Mouse (Mus musculus) urinary bladder, adult 18-20 months (tissue): ENCODE measurements around the gene Nim1k.
"Not testable (repeated sequence)": the region's sequence is repeated elsewhere in the genome, so short reads cannot be mapped to it uniquely, and the experiment has no call there.

Experiments used
- DNase-seq, 2 experiments: peaks; one replicate each; pipeline ENCODE4 v3.0.0; 2022; ENCODE audit warnings: low spot score in 2 of 2, mixed read lengths in 2 of 2

The Nim1k gene

GRCm38 (mm10) chr13:119727608-119728387 is 27.9 kb downstream of the Nim1k start:
- no peak for DNase-seq

DNA sequence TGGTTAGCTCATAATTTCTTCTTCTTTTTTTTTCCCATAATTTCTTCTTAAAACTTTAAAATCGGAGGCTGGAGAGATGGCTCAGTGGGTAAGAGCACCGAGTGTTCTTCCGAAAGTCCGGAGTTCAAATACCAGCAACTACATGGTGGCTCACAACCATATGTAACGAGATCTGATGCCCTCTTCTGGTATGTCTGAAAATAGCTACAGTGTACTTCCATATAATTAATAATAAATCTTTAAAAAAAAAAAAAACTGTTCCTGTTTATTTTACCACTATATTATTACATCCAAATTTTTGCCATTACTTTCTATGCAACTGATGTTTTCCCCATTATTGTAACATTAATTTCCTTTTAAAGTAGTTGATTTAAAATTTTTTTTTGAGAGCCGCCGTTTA is 31.1 kb downstream of the Nim1k start:
- no peak for DNase-seq

GRCm38 (mm10) chr13:119723368-119723767 is 32.3 kb downstream of the Nim1k start:
- DNase-seq: no peak

DNA sequence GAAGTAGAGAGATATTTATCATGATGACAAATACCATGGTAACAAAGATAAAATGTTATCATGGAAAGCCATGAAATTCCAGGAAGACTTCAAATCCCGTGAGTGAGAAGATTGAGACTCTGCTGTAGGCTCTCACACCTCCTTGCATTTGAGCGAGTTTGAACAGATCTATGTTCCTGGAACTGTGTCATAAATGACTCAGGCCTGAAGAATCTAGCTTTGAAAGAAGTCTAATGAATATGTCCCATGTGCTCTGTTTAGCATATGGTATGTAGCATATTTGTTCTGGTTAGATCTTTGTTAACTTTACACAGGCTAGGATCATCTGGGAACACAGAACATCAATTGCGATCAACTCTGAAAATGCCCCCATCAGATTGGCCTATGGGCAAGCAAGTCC is 33.2 kb downstream of the Nim1k start:
- DNase-seq: no peak

DNA sequence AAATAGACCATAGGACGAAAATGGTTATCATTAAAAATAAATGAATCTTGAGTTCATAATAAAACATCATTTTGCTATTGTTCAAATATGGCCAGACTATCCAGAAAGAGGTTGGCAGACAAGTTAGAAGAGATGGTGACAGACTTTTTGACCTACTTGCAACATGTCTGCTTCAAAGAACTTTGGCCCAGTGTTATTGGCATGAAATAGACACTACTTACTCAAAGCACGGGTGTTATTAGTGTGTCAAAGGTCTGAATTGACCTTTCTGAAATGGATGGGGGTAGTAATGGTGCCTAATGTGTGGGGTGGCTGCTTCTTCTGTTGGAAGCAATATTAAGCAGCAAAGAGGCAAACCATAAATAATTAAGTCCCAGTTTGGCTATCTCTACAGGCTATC is 39.6 kb downstream of the Nim1k start:
- no peak for DNase-seq

DNA sequence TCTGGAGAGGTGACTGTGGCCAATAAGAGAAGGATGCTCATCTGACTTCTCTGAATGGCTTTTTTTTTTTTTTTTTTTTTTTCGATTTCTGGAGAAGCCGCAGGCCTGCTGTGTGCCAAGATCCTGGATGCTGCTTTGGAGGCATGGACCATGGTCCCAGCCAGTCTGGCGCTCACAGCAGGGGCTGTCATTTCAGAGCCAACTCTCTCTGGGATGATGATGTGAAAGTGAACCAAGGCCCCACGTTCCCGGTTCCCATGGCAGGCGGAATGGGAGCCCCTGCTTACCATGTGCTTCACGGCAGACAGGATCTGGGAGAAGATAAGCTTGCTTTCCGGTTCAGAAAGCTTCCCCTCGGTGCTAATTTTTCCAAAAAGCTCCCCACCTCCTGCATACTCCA is 41.9 kb downstream of the Nim1k start:
- DNase-seq: no peak

GRCm38 (mm10) chr13:119713107-119713787 is 42.4 kb downstream of the Nim1k start:
- DNase-seq: no peak

DNA sequence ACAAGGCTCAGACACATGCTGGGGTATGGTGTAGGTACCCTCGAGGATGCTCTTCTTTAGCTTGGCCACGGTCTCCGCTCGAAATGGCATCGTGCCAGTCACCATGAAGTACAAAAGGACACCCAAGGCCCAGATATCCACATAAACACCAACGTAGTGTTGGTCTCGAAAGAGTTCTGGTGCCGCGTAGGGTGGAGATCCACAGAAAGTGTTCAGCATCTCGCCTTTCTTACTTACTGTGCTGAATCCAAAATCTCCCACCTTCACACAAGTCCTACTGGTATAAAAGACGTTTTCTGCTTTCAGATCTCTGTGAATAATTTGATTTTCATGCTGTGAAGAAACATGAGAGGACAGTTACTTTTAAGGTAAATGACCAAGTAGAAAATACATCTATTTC is 43.2 kb downstream of the Nim1k start:
- DNase-seq: no peak

DNA sequence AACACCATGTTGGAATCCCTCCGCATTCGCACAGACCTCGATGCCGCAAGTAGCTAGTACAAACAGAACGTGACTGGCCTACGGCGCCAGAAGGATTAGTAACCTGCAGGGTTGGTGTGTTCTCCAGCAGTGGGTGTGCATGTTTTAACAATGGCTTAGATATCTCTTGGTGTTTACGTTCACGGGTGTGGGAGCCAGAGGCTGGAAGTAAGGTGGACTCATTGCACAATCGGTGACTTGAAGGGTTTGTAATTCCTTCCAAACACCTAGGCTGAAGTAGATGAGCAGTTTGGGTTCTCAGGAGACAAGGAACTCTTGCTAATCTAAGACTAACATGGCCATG is 45.4 kb downstream of the Nim1k start:
- DNase-seq: peak in 1 of 2 experiments; percentile 27

GRCm38 (mm10) chr13:119709388-119710267 is 46.1 kb downstream of the Nim1k start:
- DNase-seq: no peak

GRCm38 (mm10) chr13:119708941-119709340 is 46.7 kb downstream of the Nim1k start:
- DNase-seq: no peak

DNA sequence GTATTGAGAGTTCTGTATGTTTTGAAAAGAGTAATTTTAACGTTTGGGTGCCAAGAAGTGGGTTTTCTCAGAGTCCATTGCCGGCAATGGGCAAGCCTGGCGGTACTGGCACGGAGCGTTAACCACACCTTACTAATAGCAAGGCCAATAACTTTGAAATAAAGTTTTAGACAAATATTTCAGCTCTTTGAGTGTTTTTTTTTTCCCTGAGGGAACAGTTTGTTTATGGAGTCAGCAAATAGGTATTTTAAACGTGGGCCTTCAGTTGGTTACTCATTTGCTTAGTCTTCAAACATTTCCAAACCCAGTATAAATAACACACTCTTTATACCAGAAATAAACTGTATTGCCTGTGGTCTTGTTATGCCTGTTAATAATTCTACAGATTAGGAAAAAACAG is 47.8 kb downstream of the Nim1k start:
- DNase-seq: no peak

GRCm38 (mm10) chr13:119706953-119707352 is 48.7 kb downstream of the Nim1k start:
- DNase-seq: no peak

GRCm38 (mm10) chr13:119706278-119706880 is 49.3 kb downstream of the Nim1k start:
- DNase-seq: not testable (repeated sequence)

DNA sequence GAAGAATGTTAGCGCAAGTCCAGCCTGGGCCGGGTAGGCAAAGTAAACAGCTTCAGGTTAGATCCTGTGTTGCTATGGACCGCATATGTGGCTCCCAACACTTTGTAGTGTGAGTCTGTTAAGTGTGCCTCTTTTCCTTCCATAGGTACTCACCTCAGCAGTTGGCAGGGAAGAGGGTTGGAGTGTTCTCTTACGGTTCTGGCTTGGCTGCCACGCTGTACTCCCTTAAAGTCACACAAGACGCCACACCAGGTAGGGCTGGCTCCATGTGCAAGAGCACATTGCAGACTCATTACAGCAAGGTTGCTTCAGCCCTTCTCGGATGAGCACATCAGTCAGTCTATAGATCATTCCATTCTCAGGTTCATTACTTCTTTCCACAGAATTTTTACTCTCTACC is 51.4 kb downstream of the Nim1k start:
- no peak for DNase-seq

DNA sequence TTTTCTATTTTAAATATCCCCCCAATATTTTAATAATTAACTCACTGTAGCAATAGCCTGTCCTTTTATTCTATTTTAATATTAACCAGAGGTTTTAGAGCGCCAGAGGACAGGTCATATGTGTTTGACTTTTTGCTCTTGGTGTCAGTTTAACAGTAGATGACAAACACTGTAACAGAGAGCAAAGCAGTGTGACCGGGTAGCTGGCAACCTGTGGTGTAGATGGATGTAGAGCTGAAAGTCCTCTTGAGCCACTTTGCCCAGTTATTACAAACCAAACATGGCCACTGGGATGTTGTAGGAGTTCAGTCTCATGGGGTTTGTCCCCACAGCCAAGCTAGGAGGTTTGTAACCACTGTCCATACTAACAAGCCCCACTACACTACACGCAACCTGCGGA is 57.2 kb downstream of the Nim1k start:
- DNase-seq: no peak

GRCm38 (mm10) chr13:119696496-119696895 is 59.2 kb downstream of the Nim1k start:
- no peak for DNase-seq

- DNase-seq: peak in 1 of 2 experiments; percentile 46
These were observed 60.0 kb downstream of the Nim1k start for GRCm38 (mm10) chr13:119695676-119696075.

DNA sequence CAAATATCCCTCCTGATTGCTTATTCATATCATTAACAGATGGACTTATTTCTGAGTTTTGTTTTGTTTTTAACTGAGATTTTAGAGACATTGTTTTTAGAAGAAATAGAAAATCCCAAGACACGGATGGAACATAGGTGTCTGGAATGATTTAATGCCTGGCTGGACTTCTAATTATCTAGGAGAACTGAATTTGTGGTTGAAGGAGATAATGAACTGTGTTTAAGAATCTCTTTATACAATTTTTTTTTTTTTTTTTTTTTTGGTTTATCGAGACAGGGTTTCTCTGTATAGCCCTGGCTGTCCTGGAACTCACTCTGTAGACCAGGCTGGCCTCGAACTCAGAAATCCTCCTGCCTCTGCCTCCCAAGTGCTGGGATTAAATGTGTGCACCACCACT is 63.7 kb downstream of the Nim1k start:
- not testable (repeated sequence) for DNase-seq

DNA sequence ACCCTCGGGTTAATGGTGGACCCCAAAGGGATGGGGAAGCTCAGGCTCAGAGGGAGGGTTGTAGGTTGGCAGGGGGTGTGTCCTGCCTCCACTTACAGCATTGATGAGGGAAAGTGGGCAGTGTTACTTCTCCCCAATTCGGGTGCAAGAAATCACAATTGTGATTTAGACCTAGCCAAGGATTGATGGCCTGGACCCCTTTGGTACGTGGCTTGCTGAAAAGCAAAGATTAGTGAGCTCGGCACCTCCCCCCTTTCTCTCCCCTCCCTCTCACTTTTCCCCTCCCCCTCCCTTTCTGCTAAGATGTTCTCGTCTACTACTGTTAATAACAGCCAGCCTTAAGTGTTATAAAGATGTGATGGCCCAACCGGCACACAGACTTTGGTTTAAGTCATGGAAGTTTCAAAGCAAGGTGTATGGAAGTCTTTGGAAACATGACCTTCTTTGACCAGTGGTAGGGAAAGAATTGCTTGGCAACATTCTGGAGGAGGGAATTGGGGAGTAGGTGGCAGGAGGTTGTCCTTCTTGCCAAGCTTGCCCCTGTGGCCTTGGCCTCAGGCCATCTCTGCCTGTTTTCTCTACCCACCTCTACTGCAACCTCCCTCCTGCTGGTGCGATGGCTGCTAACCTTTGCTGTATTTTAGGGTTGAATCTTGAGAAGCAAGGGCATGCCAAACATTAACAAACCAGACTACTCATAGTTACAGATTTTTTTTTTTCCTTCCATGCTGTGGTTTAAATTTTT is 64.6 kb downstream of the Nim1k start:
- DNase-seq: no peak

- peak; percentile 93 to 99 for DNase-seq
These were observed 65.5 kb downstream of the Nim1k start, which contains the start of gene Hmgcs1 for GRCm38 (mm10) chr13:119690039-119690728. Gene Hmgcs1, plus strand, starts transcription at chr13:119690379.
